Mouse (Mus musculus) testis, adult 2 months (tissue): ENCODE data around the gene Nabp2.

Source experiments
- CTCF ChIP-seq: fragments of 200-500 bp; IDR thresholded peaks from 2 replicates; pipeline ENCODE4 v1.5.1; 2012; ENCODE audit warnings: low read depth, mild to moderate bottlenecking, inconsistent platforms, low read length, moderate library complexity; ENCODE audit not compliant: control insufficient read depth, insufficient read depth, insufficient replicate concordance
- POLR2A ChIP-seq: fragments of 200-500 bp; IDR thresholded peaks from 2 replicates; pipeline ENCODE4 v1.6.1; 2012; ENCODE audit warnings: low read depth, mild to moderate bottlenecking, inconsistent platforms, low read length, moderate library complexity; ENCODE audit not compliant: control insufficient read depth

DNA sequence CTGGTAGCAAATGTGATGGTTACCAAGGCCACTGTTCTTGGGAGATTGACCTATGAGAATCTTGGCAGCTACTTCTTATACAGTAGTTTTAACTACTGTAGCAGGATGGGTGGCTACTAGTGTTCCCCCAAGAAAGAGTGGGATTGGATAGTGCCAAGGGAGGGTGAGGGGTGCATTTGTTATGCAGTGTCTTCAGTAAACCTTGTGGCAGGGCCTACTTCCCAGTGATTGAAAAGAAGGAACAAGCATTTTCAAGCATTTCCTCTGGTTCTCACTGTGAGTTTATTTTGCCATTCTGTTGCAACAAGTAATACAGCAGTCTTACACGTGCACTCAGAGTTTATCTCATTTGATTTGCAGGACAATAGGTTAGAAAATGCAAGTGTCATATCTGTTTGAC, 1.3 kb upstream of the Nabp2 start:
- TF ChIP-seq CTCF, result no peak
- TF ChIP-seq POLR2A, result no peak
